Mouse (Mus musculus) left cerebral cortex, postnatal 14 days (tissue): Measurements from ENCODE around the gene Akr7a5. TPM values are rescaled to one million over a fixed set of nuclear protein-coding genes. Genes with fewer than 3 reads are reported as not detected.

Experiments
- DNase-seq, 2 experiments: peaks; one replicate each; pipeline ENCODE4 v3.0.0; 2021 to 2022; ENCODE audit warnings: low spot score in 2 of 2, mixed read lengths in 1 of 2
- intact Hi-C: fragments of 180-260 bp; cut with DNase I; formaldehyde crosslinking; loops from one replicate; pipeline ENCODE4 v1.15.1; 2025
- microRNA-seq, 2 experiments: library from miRNA; unstranded; fragments of <30 nt; microRNA quantifications; one replicate each; pipeline ENCODE4 v1.2.0; 2022
- total RNA-seq, 2 experiments: library from RNA; stranded (reverse); gene quantifications; 2 replicates each; pipeline ENCODE4 v1.2.3; 2021

Gene Akr7a5
- total RNA-seq, 2 experiments from 2014 or later, result 26.7 to 28.9 TPM

- intact Hi-C loops, result no loop called here
- no peak for DNase-seq
These were observed 31.2 kb downstream of the Akr7a5 start for GRCm38 (mm10) chr4:139341556-139342233.

DNA sequence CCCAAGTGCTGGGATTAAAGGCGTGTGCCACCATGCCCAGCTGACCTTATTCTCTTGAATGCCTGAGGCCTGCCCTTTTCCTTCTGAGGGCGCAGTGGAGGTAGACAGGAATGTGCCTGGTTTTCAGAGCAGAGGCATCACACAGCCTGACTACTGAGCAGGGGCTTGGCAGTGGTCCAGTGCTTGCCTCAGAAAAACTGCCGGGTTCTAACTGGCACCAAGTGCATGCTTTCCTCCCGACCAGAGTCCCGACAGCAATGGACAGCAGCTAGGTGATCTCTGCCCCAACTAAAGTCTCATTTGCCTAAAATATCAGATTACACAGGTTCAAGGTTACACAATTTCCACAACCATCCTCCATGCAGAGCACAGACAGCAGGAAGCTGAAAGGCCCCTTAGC, 33.2 kb downstream of the Akr7a5 start:
- intact Hi-C loops, result no loop called here
- peak; percentile 57 to 59 for DNase-seq

DNA sequence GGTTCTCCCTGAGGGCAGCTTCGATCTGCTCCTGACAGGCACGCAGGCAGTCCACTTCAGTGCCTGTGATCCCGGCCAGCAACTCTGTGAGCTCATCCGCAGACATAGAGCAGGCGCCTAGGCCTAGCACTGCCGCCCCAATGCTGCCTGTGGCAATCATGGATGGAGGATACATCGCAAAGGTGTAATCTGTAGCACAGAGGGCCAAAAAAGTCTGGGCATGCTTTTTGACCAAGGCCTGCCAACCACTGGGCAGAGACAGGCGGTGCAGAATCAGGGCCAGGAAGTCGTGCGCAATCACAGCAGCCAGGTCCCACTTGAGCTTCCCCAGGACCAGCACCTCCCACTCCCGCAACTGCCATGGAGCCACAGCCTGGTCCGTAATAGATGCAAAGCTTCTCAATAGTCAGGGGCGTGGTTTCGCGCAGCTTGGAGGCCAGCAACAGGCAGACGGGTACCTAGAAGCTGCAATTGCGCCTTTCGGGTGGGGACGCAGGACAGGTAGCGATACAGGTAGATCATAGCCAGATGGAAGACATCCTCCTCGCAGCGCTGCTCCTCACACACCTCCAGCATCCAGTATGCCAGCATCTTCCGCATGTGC, 35.0 kb downstream of the Akr7a5 start:
- DNase-seq, result no peak
- intact Hi-C loops, result no loop called here

DNA sequence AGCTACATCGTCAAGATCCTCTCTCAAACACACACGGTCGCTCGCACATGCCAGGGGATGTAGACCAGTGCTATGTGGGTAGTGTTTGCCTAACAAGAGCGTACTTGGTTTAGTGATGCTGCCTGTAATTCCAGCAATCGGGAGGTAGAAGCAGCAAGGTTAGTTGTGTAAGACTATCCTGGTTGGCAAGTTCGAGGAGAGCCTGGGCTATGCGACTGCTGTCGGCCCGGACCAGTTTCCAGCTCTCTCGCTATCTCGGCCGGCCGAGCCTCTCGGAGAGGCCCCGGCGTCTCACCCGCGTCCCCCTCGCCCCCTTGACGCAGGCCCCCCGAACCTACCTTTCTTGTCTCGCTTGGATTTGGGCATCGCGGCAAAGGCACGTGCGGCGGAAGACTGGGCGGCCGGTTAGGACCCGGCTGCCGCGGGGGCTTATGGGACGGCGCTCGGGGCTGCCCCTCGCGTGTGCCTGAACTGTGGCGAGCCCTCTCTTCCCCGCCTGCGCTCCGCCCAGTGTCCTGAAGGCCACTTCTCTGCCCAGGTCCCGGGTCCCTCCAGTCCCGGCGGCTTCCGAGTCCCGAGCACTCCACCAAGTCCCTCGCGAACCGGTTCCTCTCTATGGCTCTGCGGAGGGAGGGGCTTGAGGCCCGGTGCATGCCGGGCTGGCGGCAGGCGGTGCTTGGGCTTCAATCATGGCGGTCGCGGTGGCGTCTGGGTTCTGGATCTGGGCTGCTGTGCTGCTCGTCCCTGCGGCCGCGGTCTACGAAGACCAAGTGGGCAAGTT, 41.6 kb downstream of the Akr7a5 start, which contains the start of the genes Mrto4, Emc1 and Ubr4:
Mrto4 (minus strand) TSS at position 646 of the 781 bp plus-strand sequence.
Emc1 (plus strand) TSS at position 657 of the 781 bp plus-strand sequence.
Ubr4 (plus strand) TSS at position 679 of the 781 bp plus-strand sequence.
- intact Hi-C loops, result no loop called here
- peak; percentile 83 to 85 for DNase-seq

DNA sequence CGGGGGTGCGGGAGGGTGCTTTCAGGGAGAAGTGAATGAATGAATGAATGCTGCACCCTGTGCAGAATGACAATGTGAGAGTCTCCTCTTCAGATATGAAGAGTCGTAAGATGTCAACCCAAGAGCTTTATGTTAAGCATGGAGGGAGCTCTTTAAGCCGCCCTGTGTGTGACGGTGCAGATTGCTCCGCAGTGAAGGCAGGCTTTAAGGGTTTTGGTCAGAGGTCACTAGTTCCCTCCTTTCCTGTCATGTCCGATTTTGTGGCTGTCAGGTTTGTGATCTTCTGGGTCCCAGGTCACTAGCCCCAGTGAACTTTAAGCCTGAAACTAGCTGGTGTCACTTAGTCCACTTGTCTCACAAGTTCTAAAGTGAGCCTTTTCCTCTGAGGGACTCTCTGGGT, 42.3 kb downstream of the Akr7a5 start:
- intact Hi-C loops, result no loop called here
- DNase-seq, result no peak

DNA sequence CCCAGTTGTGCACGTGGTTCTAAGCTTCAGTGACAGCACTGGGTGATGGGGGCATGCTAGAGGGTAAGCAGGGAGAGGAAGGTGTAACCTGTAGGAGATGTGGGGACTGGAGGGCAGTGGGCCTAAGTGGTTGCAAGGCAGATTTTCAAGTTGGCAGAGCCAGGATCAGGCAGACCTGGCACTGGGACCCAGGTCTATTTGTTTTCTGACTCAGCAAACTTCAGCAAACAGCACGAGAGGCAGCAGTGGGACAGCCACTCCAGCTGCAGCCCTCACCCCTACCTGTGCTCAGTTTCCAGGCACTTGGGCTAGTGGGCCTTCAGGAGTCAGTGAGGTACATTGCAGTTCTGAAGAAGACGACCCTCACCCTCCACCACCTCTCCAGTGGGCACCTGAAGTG, 46.7 kb downstream of the Akr7a5 start:
- no peak for DNase-seq
- intact Hi-C loops, result no loop called here

DNA sequence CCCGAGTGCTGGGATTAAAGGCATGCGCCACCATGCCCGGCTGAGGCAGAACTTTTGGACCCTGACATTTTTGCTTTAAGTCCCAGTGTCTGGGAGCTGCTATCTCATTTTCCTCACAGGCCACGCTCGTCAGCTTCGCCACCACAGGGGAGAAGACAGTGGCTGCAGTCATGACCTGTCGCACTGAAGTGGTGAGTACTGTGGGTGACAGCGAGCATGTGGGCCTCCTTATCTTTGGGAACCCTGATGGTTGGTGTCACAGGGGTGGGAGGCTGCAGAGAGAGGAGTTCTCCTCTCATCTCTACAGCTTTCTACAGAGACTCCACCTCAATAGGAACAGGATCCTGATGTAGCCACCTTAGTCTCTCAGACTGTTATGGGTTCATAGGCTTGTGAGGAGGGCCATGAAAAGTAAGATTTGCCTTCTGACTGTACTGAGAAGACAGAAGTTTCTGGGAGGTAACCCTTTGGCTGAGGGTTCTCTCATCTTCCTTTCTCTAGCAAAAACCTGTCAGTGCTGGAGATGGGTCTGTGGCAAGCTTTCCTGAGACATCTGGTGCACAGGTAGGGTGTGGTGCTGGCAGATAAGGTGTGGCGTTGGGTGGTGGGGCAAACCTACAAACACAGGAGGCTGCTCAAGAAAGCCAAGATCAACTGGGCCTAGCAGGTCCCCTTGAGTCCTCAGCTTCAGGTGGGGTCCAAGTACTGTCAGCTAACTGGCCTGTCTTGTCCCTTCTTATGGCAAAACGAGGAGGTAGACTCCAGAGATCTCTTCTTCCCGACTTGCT, 50.4 kb downstream of the Akr7a5 start:
- DNase-seq, result no peak
- intact Hi-C loops, result no loop called here

GRCm38 (mm10) chr4:139367336-139367735, 56.8 kb downstream of the Akr7a5 start:
- DNase-seq, result no peak
- intact Hi-C loops, result loop anchor here (5.0 kb wide), 1 partner anchor 45 kb away; no protein-coding TSS in a partner anchor

Small RNAs within 50 kb of the gene (microRNA-seq; reads per million reads assigned to microRNA genes)
- gene Gm24245, result 0.34 to 0.53 reads per million in 2 experiments
- 0 to 0.26 reads per million in 2 experiments for gene Gm25732

Other genes starting within 250 kb of the Akr7a5 start
- 1 to 10 TPM; 5.4 to 6.2 TPM for gene Htr6, start 235.2 kb upstream of the Akr7a5 start, total RNA-seq
- 10 to 100 TPM; 43.8 to 50.2 TPM for gene Nbl1, start 217.8 kb upstream of the Akr7a5 start, total RNA-seq
- gene Minos1, start 179.6 kb upstream of the Akr7a5 start, total RNA-seq, result 100 to 1,000 TPM; 208 to 210 TPM
- 100 to 1,000 TPM; 394 to 398 TPM for gene Capzb, start 117.8 kb upstream of the Akr7a5 start, total RNA-seq
- gene Pqlc2, start within 50 bp of the Akr7a5 start, total RNA-seq, result 10 to 100 TPM; 15.1 to 15.4 TPM
- 10 to 100 TPM; 38.2 to 48.5 TPM for gene Mrto4, start 41.8 kb downstream of the Akr7a5 start, total RNA-seq
- gene Emc1, start 41.8 kb downstream of the Akr7a5 start, total RNA-seq, result 10 to 100 TPM; 77.7 to 82.3 TPM
- 100 to 1,000 TPM; 158 to 164 TPM for gene Ubr4, start 41.9 kb downstream of the Akr7a5 start, total RNA-seq
- gene Iffo2, start 219.8 kb downstream of the Akr7a5 start, total RNA-seq, result 10 to 100 TPM; 17.2 to 19.6 TPM